Mouse (Mus musculus) G1E (cell line): ENCODE measurements around the gene Tmem39b.

ENCODE experiments used
- CTCF ChIP-seq: IDR thresholded peaks from 2 replicates; pipeline ENCODE4 v1.5.1; 2012; ENCODE audit warnings: low read depth, low read length, inconsistent platforms, mixed read lengths
- GATA1 ChIP-seq: IDR thresholded peaks from 2 replicates; pipeline ENCODE4 v1.6.1; 2012; ENCODE audit warnings: borderline replicate concordance, low read length, inconsistent platforms, mixed read lengths
- GATA2 ChIP-seq: IDR thresholded peaks from 2 replicates; pipeline ENCODE4 v1.6.1; 2012; ENCODE audit warnings: low read depth, low read length, inconsistent platforms, borderline replicate concordance

GRCm38 (mm10) chr4:129683901-129684493, 12.6 kb downstream of the Tmem39b start:
- TF ChIP-seq CTCF (no peak), GATA1 (no peak), GATA2 (no peak)
